Mouse (Mus musculus) left cerebral cortex, adult 8-10 months (tissue): Measurements from ENCODE around the gene Sirt1. TPM values are rescaled to one million over a fixed set of nuclear protein-coding genes. Genes with fewer than 3 reads are reported as not detected.
"Not testable (repeated sequence)": the region's sequence is repeated elsewhere in the genome, so short reads cannot be mapped to it uniquely, and the experiment has no call there.

Source experiments
- DNase-seq, 2 experiments: peaks; one replicate each; pipeline ENCODE4 v3.0.0; 2022; ENCODE audit warnings: low spot score in 2 of 2
- total RNA-seq, 4 experiments: library from RNA; stranded (reverse); gene quantifications; 2 replicates each; pipeline ENCODE4 v1.2.4; 2022

Sirt1 gene
- total RNA-seq, 4 experiments from 2014 or later, result 14.2 to 16.5 (median 14.7) TPM

DNA sequence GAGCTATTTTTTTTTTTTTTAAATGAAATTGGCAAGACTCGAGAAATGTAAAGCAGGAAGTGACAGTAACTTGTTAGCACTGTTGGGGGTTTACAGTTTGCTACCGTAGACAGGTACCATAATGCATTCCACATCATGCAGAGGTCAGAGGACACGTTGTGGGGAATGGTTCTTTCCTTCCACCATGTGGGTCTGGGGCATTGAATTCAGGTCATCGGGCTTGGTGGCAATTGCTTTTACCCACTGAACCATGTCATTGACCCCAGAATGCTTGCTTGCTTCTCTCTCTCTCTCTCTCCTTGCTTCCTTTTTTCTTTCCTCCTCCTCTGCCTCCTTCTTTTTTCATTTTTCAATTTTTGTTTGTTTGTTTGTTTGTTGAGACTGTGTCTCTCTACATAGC, 7.4 kb upstream of the Sirt1 start:
- DNase-seq, result no peak

DNA sequence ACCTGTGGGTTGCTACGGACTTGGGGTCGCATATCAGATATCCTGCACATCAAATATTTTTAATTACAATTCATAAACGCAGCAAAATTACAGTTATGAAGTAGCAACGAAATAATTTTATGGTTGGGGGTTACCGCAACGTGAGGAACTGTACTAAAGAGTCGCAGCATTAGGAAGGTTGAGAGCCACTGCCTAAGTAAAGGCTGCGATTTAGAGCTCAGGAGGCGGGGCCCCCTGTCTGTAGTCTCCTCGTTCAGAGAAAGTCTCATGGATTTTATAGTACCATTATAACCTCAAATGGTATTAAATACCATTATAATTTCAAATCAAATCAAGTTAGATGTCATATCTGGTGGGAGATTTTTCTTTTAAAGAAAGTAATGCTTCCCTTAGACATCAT, 5.5 kb upstream of the Sirt1 start:
- DNase-seq, result no peak

DNA sequence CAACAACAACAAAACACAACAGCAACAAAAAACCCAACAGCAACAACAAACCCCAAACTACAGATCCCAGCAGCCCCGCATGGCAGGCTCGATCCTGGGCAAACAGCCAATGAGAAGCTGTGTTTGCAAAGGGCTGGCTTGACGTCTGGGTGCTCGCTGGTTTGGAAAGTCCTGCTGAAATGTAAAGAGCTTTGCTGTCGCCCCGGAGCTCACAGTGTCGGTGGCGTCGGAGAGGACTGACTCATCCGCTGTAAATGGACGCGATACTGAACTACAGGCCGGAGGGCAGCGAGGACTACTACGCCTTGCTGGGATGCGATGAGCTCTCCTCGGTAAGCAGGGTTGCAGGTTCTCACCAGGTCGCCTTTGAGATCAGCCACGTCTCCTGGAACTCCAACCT, 4.9 kb upstream of the Sirt1 start:
- peak; percentile 72 to 81 for DNase-seq

DNA sequence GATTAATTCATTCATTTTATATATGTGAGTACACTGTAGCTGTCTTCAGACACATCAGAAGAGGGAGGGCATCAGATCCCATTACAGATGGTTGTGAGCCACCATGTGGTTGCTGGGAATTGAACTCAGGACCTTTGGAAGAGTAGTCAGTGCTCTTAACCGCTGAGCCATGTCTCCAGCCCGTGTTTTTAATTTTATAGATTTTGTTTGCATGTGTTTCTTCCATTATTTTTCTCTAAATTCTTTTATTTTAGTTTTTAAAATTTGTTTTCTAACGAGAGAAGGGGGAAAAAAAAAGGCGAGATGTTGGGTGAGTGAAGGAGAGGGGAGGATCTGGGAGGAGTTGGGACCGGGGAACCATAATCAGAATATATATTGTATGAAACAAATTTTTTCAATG, 4.4 kb upstream of the Sirt1 start:
- DNase-seq, result not testable (repeated sequence)

DNA sequence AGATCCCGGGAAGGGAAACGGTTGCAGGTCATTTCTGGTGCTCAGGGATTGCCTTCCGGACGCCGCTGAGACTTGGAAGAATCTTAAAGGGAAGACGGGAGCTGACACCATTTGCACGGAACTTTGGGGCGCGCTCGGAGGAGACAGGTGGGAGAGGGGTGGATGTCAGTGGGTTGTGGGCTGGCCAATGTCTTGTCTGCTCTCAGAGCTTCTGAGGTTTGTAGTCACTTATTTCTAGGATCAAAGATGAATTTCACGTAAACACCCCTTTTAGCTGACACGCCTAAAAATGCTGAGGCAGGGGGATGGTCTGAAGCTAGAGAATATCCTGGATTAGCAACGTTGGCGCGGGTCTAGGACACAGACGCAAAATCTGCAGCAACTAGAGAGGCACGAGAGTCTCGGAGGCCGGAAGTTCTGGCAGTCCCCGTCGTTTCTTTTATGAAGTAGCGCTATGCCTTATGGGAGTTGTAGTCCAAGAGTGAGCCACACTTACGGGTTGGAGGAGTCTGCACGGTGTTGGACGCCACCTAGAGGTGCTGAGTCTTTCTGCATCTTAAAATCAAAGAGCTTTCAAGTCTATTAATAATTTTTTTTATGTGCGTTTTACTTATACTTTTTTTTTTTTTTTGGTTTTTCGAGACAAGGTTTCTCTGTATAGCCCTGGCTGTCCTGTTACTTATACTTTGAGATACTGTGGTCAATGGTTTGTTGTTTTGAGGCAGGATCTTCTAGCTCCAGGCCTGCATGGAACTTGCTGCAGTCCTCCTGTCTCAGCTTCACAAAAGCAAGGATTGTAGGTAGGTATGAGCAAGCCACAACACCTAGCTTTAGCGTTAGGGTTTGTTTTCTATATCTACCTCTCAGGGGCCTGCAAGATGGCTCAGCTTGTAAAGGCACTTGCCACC, 1.1 kb upstream of the Sirt1 start, which contains the start of gene Dnajc12:
TSS of gene Dnajc12 (plus strand) at position 72 of the 908 bp plus-strand sequence.
- peak; percentile 47 to 78 for DNase-seq

DNA sequence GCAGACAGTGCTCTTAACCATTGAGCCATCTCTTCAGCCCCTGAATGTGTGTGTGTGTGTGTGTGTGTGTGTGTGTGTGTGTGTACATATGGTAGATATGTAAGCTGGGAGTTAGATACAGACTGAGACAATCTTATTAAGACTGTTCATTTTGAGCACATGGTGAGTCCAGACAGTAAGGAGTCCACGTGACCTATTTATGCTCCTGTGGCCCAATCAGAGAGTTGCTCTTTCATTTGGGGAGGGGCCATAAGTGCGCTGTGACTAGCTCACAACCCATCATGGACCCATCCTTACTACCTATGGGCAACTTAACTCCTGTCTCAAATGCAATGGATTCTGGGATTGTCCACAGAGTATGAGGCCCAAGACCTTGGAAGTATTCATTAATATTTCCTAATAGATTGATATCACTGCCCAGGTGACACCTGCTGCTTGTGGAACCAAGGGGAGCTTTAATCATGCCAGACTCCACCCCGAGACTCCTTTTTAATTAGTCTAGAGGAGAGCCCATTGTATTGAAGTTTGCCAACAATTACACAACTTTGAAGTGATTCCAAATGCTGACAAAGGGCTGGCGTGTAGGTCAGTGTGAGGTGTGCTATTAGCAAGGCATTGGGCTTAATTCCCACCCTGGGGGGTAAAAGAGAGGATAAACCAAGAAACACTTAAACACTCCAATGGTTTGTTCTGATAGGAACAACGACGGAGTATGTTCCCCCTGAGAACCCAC, 2.4 kb downstream of the Sirt1 start:
- DNase-seq, result no peak

DNA sequence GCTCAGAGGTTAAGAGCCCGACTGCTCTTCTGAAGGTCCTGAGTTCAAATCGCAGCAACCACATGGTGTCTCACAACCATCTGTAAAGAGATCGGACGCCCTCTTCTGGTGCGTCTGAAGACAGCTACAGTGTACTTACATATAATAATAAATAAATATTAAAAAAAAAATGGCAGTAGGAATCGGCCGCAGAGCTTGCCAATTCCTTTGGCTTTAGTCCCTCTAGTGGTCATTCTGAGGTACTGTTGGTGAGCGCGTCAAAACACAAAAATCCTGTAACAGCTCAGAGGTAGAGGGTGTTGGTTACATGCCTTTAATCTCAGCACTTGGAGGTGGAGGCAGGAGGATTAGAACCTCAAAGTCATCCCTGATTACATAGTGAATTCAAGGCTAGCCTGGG, 4.0 kb downstream of the Sirt1 start:
- DNase-seq, result peak; percentile 30 to 40

DNA sequence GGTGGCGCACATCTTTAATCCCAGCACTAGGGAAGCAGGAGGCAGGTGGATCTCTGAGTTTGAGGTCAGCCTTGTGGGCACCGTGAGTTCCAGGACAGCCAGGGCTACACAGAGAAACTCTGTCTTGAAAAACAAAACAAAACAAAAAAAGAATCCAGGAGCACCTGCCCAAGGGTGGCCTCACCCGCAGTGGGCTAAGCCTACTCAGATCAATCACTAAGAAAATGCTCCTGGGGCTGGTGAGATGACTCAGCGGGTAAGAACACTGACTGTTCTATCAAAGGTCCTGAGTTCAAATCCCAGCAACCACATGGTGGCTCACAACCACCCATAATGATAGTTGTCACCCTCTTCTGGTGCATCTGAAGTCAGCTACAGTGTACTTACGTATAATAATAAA, 5.2 kb downstream of the Sirt1 start:
- no peak for DNase-seq

DNA sequence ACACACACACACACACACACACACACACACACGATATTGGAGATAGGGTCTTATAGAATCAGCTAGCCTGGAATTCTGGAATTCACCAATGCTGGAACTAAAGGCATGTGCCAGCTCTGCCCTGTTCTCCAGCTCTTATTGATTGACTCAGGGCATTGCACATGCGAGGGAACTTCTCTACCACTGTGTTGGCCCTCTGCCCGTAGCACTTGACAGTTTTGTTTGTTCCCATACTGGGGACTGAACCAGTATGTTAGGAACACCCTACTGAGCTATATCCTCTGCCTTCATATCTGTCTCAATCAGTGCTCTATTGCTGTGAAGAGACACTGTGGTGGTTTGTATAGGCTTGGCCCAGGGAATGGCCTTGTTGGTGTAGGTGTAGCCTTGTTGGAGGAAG, 13.5 kb downstream of the Sirt1 start:
- no peak for DNase-seq

DNA sequence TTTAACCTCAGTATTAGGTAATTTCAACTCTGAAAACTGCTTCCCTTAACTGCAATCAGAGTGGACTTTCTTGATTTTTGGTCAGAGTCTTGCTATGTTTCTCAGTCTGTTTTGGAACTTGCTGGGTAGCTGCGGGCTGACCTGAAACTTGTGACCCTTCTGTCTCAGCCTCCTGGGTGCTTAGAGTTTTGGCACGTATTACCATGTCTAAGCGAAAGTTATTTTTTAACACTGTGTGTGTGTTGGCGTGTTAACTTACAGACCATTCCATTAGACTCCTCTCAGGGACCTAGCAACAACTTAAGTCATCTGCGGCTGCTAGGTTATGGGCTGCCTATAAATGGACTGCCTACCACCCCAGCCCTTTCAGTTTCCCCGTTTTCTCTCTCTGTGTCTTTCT, 14.1 kb downstream of the Sirt1 start:
- DNase-seq, result no peak

DNA sequence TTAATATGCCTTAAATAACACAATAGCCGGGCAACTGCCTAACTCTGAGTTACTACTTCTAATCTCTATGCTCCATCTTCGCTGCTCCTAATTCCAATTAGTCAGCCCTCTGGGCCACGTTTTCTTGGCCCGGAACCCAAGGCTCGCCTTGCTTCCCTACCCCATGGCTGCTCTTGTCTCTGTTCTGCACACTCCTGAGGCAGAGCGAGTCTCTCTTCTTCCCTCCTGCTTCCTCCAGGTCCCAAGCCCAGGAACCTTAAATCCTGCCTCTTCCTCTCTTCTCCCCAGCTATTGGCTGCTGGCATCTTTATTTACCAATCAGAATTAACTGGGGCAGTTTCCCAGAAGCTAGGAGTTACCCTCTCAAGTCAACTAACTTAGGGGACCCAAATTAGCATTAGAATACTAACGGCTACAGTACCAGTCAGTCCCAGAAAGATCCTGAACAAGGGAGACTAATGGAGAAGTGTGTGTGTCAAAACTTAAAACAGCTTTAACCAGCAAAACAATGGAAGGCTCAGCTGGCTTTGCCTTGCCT, 15.5 kb downstream of the Sirt1 start:
- no peak for DNase-seq

DNA sequence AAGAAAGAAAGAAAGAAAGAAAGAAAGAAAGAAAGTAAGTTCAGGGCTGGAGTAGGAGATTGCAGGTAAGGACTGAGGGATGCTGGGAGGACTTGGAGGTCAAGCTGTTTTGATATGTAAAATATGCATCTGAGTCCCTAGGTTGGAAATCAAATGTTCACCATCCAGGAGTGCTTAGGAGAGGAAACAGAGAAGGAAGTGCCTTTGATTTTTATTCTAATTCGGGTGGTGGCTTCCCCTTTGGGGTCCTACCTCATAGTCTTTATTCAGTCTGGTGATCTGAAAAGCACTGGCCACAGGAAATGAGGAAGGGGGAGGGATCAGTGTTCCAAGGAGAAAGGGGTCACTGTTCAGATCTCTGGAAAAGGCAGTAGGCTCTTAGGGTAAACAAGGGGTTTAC, 21.0 kb downstream of the Sirt1 start:
- no peak for DNase-seq

DNA sequence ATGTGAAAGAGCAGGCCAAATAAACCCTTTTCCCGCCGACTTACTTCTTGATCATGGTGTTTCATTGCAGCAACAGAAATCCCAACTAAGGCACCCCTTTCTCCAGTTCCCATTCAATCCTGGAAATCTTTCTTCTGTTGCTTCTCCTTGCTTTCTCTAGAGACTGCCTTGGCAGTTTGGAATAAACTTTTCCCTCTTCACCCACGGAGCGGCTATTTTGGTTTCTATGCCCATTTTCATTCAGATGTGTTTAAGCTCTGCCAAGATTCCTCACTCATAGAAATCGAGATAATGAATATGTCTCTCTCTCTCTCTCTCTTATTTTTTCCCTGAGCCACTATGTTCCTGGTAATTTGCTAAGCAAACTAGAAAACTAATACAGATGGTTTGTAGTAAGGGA, 29.4 kb downstream of the Sirt1 start:
- peak in 1 of 2 experiments; percentile 42 for DNase-seq

DNA sequence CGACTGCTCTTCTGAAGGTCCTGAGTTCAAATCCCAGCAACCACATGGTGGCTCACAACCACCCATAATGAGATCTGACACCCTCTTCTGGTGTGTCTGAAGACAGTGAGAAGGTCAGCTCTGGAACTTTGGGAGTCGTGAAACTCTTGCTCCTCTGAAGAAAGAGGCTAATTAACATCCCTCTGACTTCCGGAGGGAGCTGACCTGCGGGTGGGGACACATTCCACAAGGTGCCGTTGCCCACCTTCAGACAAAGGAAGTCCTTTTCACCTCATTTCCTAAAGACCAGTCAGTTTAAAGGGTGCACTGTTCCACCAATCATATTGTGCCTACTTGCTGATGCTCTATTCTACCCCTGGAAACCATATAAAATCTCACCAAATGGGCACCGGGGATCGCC, 30.4 kb downstream of the Sirt1 start:
- not testable (repeated sequence) for DNase-seq

DNA sequence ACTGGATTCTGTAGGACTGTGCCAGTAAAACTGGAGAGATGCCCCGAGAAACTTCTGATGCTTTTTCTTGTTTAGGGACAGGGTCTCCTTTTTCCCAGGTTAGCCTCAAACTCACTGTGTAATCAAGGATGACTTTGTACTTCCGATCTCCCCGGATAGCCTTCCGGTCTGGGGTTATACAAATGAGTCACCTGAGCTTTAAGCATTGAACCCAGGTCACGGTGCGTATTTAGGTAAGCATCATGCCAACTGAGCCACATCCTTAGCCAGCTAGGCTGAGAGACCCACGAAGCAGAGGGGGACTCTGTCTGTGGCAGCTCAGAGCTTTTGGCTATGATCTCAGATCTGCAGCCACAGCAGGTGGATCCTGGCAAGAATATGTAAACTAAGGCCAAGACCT, 30.8 kb downstream of the Sirt1 start:
- DNase-seq, result no peak

DNA sequence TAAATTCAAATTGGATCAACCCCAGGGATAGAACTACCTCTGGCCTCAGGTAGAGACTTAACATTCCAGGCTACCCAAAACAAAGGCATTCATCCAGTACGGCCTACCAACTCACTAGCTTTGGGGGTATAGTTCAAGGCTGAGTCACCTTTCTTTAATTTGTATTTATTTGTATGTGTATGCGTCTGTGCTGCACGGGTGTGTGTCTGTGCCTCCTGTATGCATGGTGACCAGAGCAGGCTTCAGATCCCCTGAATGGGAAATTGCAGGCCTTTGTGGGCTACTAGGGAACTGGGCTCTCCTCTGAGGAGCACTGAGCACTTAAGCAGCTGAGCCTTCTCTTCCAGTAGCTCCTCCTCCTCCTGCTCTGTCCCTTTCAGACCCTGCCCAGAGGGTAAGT, 33.2 kb downstream of the Sirt1 start:
- DNase-seq, result no peak

DNA sequence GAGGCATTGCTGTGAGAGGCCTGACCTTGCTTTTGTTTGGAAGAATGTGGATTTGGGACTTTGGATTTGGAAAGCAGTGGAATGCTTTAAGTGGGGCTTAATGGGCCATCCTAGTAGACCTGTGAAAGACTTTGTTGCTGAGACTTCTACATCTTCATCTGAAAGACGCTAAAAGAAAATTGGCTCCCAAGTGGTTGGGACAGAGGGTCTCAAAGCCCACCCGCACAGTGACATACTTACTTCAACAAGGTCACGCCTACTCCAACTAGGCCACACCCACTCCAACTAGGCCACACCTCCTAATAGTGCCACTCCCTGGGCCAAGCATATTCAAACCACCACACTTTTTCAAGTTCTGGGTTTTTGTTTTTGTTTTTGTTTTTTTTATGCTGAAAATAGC, 36.8 kb downstream of the Sirt1 start:
- DNase-seq, result no peak

DNA sequence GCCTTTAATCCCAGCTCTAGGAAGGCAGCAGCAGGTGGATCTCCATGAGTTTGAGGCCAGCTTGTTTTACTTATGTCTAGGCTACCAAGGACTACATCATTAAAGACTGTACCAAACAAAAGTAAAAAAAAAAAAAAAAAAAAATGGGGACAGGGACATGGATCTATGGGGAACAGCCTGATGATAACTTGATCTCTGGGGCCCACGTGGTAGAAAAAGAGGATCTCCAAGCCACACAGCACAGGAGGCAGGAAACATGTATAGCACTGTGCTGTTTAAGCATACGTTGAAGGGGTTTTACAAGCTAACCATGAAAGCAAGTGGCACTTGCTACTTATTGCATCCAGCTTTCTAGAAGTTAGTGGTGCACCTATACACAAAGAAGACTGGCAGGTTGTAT, 40.2 kb downstream of the Sirt1 start:
- no peak for DNase-seq

DNA sequence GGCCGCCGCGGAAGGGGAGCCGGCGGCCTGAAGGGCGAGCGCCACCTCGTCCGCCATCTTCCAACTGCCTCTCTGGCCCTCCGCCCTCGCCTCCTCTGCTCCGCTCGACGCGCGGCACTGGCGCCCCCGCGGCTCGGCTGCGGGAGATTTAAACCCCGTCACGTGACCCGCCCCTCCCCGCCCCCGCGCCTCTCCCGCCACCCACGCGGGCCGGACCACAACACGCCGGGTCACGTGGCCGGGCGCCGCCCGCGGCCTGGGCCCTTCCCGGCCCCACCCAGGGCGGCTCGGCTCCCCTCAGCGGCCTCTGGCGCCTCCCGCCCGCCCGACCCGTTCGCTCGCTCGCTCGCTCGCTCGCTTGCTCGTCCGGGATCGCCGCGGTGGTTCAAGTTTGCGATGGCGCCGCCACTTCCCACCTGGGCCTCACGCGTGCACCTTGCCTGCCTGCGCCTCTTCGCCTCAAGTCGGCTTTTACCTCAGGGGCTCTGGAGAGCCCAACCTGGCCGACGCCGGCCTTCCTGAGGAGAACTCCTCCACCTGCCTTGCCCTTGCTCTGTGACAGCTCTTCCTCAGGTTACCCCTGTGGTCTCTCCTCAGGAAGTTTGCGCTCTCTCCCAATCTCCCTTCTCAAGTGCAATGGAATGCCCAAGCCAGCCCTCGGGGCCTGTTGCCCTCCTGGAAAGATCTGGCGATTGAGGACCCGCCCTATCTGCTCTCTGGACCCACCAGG, 42.4 kb downstream of the Sirt1 start:
- peak; percentile 64 to 76 for DNase-seq

DNA sequence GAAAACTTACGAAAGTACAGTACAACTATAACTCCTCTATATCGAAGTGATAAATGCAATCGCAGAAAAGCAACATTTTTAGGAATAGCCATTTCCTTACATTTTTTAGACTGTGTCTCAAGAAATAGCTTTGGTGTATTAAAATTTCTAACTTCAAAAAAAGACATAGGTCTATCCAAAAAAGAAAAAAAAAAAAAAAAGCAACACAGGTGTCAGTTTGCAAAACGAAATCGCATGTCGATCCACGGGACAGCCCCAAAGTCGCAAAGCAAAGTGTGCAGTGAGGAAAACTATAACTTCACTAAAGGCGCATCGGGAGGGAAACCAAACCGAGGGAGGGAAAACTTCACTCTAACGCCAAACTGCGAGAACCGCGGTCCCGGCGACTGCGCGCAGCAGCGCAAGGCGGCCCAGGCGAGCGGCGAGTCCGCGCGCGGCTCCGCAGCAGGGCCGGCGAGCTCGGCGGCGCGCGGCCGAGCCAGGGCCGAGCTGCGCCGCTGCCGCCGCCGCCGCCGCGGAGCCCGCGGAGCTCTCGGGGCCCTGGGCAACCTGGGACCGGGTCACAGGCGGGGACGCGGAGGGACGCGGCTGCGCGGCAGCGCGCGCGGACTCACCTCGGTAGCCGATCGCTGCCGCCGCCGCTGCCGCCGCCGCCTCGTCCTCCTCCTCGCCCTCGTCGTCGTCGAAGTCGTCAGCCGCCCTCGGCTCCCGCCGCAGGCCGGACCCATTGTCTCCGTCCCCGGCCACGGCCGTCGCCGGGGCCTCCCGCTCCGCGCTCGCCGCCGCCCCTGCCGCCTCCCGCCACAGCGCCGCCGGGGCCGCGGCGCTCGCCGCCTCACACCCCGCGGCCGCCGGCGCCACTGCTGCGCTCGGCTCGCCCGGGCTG, 43.3 kb downstream of the Sirt1 start:
- peak; percentile 16 to 20 for DNase-seq

DNA sequence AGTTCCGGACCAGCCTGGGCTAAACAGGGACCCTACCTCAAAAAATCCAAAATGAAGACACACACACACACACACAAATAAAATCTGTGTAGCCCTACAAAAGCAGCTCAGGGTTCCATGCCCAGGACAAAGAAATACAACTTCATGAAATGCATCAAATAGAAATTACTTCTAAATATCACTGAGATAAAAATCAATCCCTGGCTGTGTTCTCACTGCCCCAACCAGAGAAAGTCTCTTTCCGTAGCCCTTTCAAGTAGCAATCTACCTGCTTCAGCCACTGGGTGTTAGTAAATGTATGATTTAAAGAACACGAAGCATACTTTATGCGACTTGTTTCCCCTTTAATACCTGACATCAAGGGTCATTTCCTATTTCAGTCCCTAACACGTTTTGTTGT, 44.2 kb downstream of the Sirt1 start:
- DNase-seq, result no peak
